Mouse (Mus musculus): Measurements from ENCODE around the gene Rasl10b.

The Rasl10b gene

GRCm38 (mm10) chr11:83468765-83469164, 59.8 kb downstream of the Rasl10b start:
- no peak for DNase-seq

Data from B cell, adult 2 months (primary cell).